Comparison of ENCODE assay signal across 14 mouse cellular contexts in genomic region chr3:51912214-51912613, GRCm38 (mm10).
A peak's percentile ranks its signal among the peaks of the same experiment; 100 is the strongest.
DNase-seq lines count a peak whose midpoint lies in the region; ATAC-seq lines count a peak whose summit lies in the region.
"Had no signal": no experiment of that assay in that cellular context is flagged by ENCODE, and none has a peak within 500 bp of the region (broad histone marks: within the 10 kb centered on the region; RNA-seq: fewer than 3 reads in every experiment).

No protein-coding gene starts in this region.

- DNase-seq in forebrain, embryonic 11.5 days (ENCODE audit: low spot score), result peak; percentile 35
- peak; percentile 24 for DNase-seq in kidney, adult 9 months
- no peak for DNase-seq in kidney, adult 8-10 months
- peak; percentile 77 for DNase-seq in NIH3T3 (ENCODE audit: low read depth)
- DNase-seq in heart, adult 9 months (ENCODE audit: low spot score in 2 of 2), result peak; percentile 56 to 68
- no peak for DNase-seq in ovary, postnatal 14 days (ENCODE audit: low spot score)
- no peak for DNase-seq in layer of hippocampus, adult 8-10 months (ENCODE audit: low spot score in 2 of 2)
- DNase-seq: B cell, adult 2 months; lung, embryonic 14.5 days; right cerebral cortex, adult 18-20 months had no signal

- H3K9ac ChIP-seq in forebrain, embryonic 11.5 days (ENCODE audit: low read length), result no peak overlapping the region
- H3K9ac ChIP-seq in forebrain, embryonic 15.5 days (replicated peaks), result no peak overlapping the region
- H3K9ac ChIP-seq: limb, embryonic 12.5 days; lung, embryonic 14.5 days had no signal

- 57% methylated on average over 8 of the region's 8 CpGs for WGBS in forebrain, embryonic 11.5 days
- 51% methylated on average over 8 of the region's 8 CpGs for WGBS in forebrain, embryonic 15.5 days

- H3K27ac ChIP-seq in forebrain, embryonic 11.5 days (ENCODE audit: low read depth, low read length), result no peak overlapping the region
- no peak overlapping the region for H3K27ac ChIP-seq in forebrain, embryonic 15.5 days (replicated peaks)
- H3K27ac ChIP-seq: limb, embryonic 12.5 days had no signal

- peaks cover 8% of the 10 kb centered on the region; the same call in 1 of the 2 replicates for H3K4me1 ChIP-seq in forebrain, embryonic 11.5 days (replicated peaks; ENCODE audit: control insufficient read depth, insufficient read depth, low read length)
- H3K4me1 ChIP-seq in forebrain, embryonic 15.5 days, result peaks cover 17% of the 10 kb centered on the region

- H3K4me3 ChIP-seq in forebrain, embryonic 11.5 days (ENCODE audit: low read depth, low read length), result no peak overlapping the region
- no peak overlapping the region for H3K4me3 ChIP-seq in forebrain, embryonic 15.5 days
- H3K4me3 ChIP-seq: limb, embryonic 12.5 days had no signal

- H3K36me3 ChIP-seq in forebrain, embryonic 11.5 days (ENCODE audit: control insufficient read depth, insufficient read depth, low read length), result no peaks in the 10 kb centered on the region
- H3K36me3 ChIP-seq in forebrain, embryonic 15.5 days, result no peaks in the 10 kb centered on the region
- H3K36me3 ChIP-seq: G1E; limb, embryonic 12.5 days had no signal

- H3K4me2 ChIP-seq in forebrain, embryonic 11.5 days (ENCODE audit: low read depth, low read length, severe bottlenecking), result no peak overlapping the region
- H3K4me2 ChIP-seq in forebrain, embryonic 15.5 days (replicated peaks), result no peak overlapping the region
- H3K4me2 ChIP-seq: limb, embryonic 12.5 days; lung, embryonic 14.5 days had no signal

- H3K9me3 ChIP-seq in forebrain, embryonic 11.5 days (ENCODE audit: control insufficient read depth, low read length), result no peaks in the 10 kb centered on the region
- no peaks in the 10 kb centered on the region for H3K9me3 ChIP-seq in forebrain, embryonic 15.5 days
- H3K9me3 ChIP-seq: G1E; limb, embryonic 12.5 days had no signal

- no peak for ATAC-seq in forebrain, embryonic 11.5 days (replicated peaks; ENCODE audit: low FRiP score)
- ATAC-seq in forebrain, embryonic 15.5 days (replicated peaks), result no peak
- ATAC-seq: activated CD4-positive, CD25-positive, alpha-beta regulatory T cell, adult 4 months had no signal

- no peaks in the 10 kb centered on the region for H3K27me3 ChIP-seq in forebrain, embryonic 11.5 days (ENCODE audit: control insufficient read depth, insufficient read depth, low read length)
- no peaks in the 10 kb centered on the region for H3K27me3 ChIP-seq in forebrain, embryonic 15.5 days
- H3K27me3 ChIP-seq: limb, embryonic 12.5 days had no signal

Comparison
In these comparisons a context has a peak if more than half of its experiments do, and no peak if none do; other contexts are left out.
1. DNase-seq: peak in forebrain, embryonic 11.5 days (single experiment), kidney, adult 9 months (single experiment), NIH3T3 (single experiment) and heart, adult 9 months (2 of 2); none in kidney, adult 8-10 months (0 of 2), ovary, postnatal 14 days (single experiment) and layer of hippocampus, adult 8-10 months (0 of 2).